Mouse (Mus musculus): ENCODE measurements around the gene Qrich2.

DNA sequence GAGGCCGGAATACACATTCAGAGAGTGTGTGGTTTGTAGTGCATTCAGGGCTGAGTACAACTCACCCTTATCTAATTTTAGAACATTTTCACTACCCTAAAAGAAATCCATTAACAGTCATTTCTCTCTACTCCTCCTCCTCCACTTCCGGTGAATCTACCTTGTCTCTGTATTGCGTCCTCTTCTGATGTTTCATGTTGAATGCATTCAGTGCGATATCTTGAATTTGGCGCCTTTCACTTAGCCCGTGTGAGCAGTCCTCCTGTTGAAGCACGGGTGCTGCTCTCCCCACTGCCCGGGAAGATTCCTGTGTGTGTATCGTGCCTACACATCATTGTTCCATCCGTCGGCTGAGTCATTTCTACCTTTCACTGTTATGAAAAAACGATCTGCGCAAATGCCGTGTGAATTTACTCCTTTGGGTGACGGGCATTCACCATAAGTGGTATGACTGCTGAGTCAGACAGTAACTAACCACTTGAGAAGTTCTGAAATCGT, 59.8 kb downstream of the Qrich2 start:
- TF ChIP-seq CTCF (IDR thresholded peaks at IDR 0.05; ENCODE audit: insufficient read depth, low read depth, low read length) = no peak
- TF ChIP-seq POLR2A (IDR thresholded peaks at IDR 0.05; ENCODE audit: insufficient read depth, low read depth, low read length) = no peak

Data from olfactory bulb, adult 2 months (tissue).